Mouse (Mus musculus) retina, postnatal 7 days (tissue): Measurements from ENCODE around the gene Lmbr1l.

Experiments used
- DNase-seq: peaks from one replicate; pipeline ENCODE4 v3.0.0-alpha.2; 2012; ENCODE audit warnings: low read depth, low spot score

The Lmbr1l gene

GRCm38 (mm10) chr15:98895635-98896589, 22.1 kb downstream of the Lmbr1l start:
- DNase-seq: no peak

- DNase-seq: no peak
Measured at GRCm38 (mm10) chr15:98894746-98895634, 23.0 kb downstream of the Lmbr1l start.

GRCm38 (mm10) chr15:98893940-98894745, 23.9 kb downstream of the Lmbr1l start, which contains the start of gene Rhebl1:
Gene Rhebl1 (minus strand): TSS chr15:98894540.
- peak; percentile 51 for DNase-seq

- DNase-seq: no peak
Measured at GRCm38 (mm10) chr15:98893036-98893435, 25.0 kb downstream of the Lmbr1l start.

GRCm38 (mm10) chr15:98891907-98892606, 26.0 kb downstream of the Lmbr1l start:
- DNase-seq: peak; percentile 75

- DNase-seq: no peak
Measured at GRCm38 (mm10) chr15:98891198-98891742, 26.8 kb downstream of the Lmbr1l start.

GRCm38 (mm10) chr15:98887526-98887925, 30.5 kb downstream of the Lmbr1l start:
- DNase-seq: no peak

GRCm38 (mm10) chr15:98886667-98887387, 31.2 kb downstream of the Lmbr1l start:
- no peak for DNase-seq

GRCm38 (mm10) chr15:98884106-98884505, 33.9 kb downstream of the Lmbr1l start:
- no peak for DNase-seq

- no peak for DNase-seq
Measured at GRCm38 (mm10) chr15:98883661-98884060, 34.4 kb downstream of the Lmbr1l start.

- no peak for DNase-seq
Measured at GRCm38 (mm10) chr15:98881656-98882008, 36.4 kb downstream of the Lmbr1l start.

GRCm38 (mm10) chr15:98880978-98881655, 36.9 kb downstream of the Lmbr1l start:
- DNase-seq: peak; percentile 91

- DNase-seq: peak; percentile 64
Measured at GRCm38 (mm10) chr15:98877331-98877730, 40.7 kb downstream of the Lmbr1l start.

- peak; percentile 91 for DNase-seq
Measured at GRCm38 (mm10) chr15:98871916-98872888, 45.8 kb downstream of the Lmbr1l start.

- no peak for DNase-seq
Measured at GRCm38 (mm10) chr15:98871070-98871915, 46.7 kb downstream of the Lmbr1l start, which contains the start of gene Kmt2d. Gene Kmt2d (minus strand): TSS chr15:98871204.

- DNase-seq: no peak
Measured at GRCm38 (mm10) chr15:98870179-98871069, 47.6 kb downstream of the Lmbr1l start.
